Mouse (Mus musculus) heart, postnatal 0 days (tissue): ENCODE measurements at regions not wholly inside any gene's neighbourhood (a gene's known extent, or its start where the extent isn't known, plus 50 kb on each side); places are given as distances from the start of the nearest gene placed in this dataset.

Experiments used
- ATAC-seq: fragments of 200-750 bp; cut with Nextera tagmentation; 2 replicates; pipeline ENCODE4 v1.8.0; 2017; ENCODE audit warnings: low read depth, moderate number of reproducible peaks, moderate library complexity; ENCODE audit not compliant: insufficient read depth
- DNase-seq: peaks from one replicate; pipeline ENCODE4 v3.0.0-alpha.2; 2016; ENCODE audit warnings: low spot score
- H3K27ac ChIP-seq: fragments of 300-500 bp; sonication (generic); 2 replicates; pipeline ENCODE4 v1.5.1; 2014; ENCODE audit warnings: low read depth, mild to moderate bottlenecking
- H3K27me3 ChIP-seq: fragments of 300-500 bp; sonication (generic); 2 replicates; pipeline ENCODE4 v1.6.1; 2014; ENCODE audit warnings: low read length, mixed read lengths; ENCODE audit not compliant: control insufficient read depth, insufficient read depth
- H3K36me3 ChIP-seq: fragments of 300-500 bp; sonication (generic); replicated peaks from 2 replicates; pipeline ENCODE4 v1.6.1; 2014; ENCODE audit warnings: low read length, mixed read lengths; ENCODE audit not compliant: control insufficient read depth, insufficient read depth
- H3K4me1 ChIP-seq: fragments of 300-500 bp; sonication (generic); 2 replicates; pipeline ENCODE4 v1.6.1; 2014; ENCODE audit warnings: antibody characterized with exemption; ENCODE audit not compliant: control insufficient read depth, insufficient read depth
- H3K4me2 ChIP-seq: fragments of 300-500 bp; sonication (generic); 2 replicates; pipeline ENCODE4 v1.6.1; 2014; ENCODE audit warnings: low read depth, mild to moderate bottlenecking, low read length, moderate library complexity
- H3K4me3 ChIP-seq: fragments of 300-500 bp; sonication (generic); 2 replicates; pipeline ENCODE4 v1.5.1; 2014; ENCODE audit warnings: low read depth, low read length
- H3K9ac ChIP-seq: fragments of 300-500 bp; sonication (generic); replicated peaks from 2 replicates; pipeline ENCODE4 v1.6.1; 2014; ENCODE audit warnings: low read depth, low read length, mixed read lengths
- H3K9me3 ChIP-seq: fragments of 300-500 bp; sonication (generic); replicated peaks from 2 replicates; pipeline ENCODE4 v1.6.1; 2016; ENCODE audit warnings: low read length; ENCODE audit not compliant: control insufficient read depth
- CTCF ChIP-seq: IDR thresholded peaks from 2 replicates; pipeline ENCODE4 v1.5.1; 2016; ENCODE audit warnings: antibody characterized with exemption, control low read depth, low read depth
- EP300 ChIP-seq: IDR thresholded peaks from 2 replicates; pipeline ENCODE4 v1.6.1; 2016; ENCODE audit warnings: antibody characterized with exemption, low read depth
- WGBS: fragments of 180-500 bp; shearing (Covaris S2); extraction: QIAGEN DNeasy Blood & Tissue Kit; methylation state at CpG from one replicate; pipeline ENCODE4 v1.1.7; 2014; 5-methylcytosine and 5-hydroxymethylcytosine counted together

GRCm38 (mm10) chr13:112064681-112065080 lies 223.6 kb upstream of the Ankrd55 start:
- 82% methylated on average over 10 of the region's 10 CpGs for WGBS
- H3K9me3 ChIP-seq, result no peaks in the 10 kb centered on the region
- no peak overlapping the region for H3K4me3 ChIP-seq
- no peaks in the 10 kb centered on the region for H3K27me3 ChIP-seq
- no peaks in the 10 kb centered on the region for H3K36me3 ChIP-seq
- no peak overlapping the region for H3K4me2 ChIP-seq
- H3K27ac ChIP-seq, result no peak overlapping the region
- H3K9ac ChIP-seq, result no peak overlapping the region
- no peak for DNase-seq
- H3K4me1 ChIP-seq, result no peaks in the 10 kb centered on the region
- ATAC-seq, result no peak
- TF ChIP-seq CTCF (no peak), EP300 (no peak)

DNA sequence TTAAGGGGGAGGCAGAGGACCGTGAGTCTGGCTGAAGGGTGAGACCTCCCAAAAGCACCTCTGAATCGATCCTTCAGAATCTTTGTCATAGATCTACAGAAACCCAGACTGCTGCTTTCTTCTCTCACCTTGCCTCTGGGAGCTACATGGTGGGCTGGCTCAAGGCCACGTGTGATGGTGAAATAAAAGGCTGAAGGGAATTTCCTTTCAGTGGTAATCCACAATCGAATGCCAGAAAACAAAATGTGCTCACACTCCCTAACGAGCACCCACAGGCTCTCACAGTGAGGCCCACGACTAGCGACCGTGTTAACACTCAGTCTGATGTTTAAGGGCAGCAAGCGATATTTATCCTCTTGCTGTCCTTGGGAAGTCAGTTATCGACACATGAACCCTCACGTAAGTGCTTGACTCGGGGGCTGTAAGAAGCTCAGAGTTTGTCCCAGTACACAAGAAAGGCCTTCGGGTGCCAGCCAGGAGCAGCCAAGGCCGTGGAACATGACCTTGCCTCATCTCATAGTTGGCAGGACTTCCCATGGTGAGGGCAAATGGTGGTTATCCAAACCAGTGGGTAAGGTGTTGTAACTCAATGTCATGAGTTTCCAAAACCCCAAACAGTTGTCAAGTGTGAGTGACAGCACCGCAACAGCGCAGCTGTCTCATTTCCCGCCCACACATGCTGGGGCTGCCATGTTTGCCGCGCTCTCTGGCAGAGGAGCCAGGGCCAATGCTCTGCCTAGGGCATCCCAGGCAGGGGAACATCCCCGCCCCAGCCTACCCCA lies 221.0 kb upstream of the Ankrd55 start:
- H3K4me1 ChIP-seq, result no peaks in the 10 kb centered on the region
- no peaks in the 10 kb centered on the region for H3K9me3 ChIP-seq
- no peaks in the 10 kb centered on the region for H3K27me3 ChIP-seq
- no peak overlapping the region for H3K9ac ChIP-seq
- TF ChIP-seq CTCF (no peak), EP300 (no peak)
- ATAC-seq (no peak), DNase-seq (no peak)
- H3K36me3 ChIP-seq, result no peaks in the 10 kb centered on the region
- H3K4me2 ChIP-seq, result no peak overlapping the region
- no peak overlapping the region for H3K27ac ChIP-seq
- 74% methylated on average over 20 of the region's 20 CpGs for WGBS
- H3K4me3 ChIP-seq, result no peak overlapping the region

- Histone ChIP-seq H3K36me3 (no peaks in the 10 kb centered on the region), H3K9me3 (no peaks in the 10 kb centered on the region), H3K27ac (no peak overlapping the region), H3K9ac (no peak overlapping the region), H3K27me3 (no peaks in the 10 kb centered on the region), H3K4me1 (no peaks in the 10 kb centered on the region), H3K4me3 (no peak overlapping the region), H3K4me2 (no peak overlapping the region)
- WGBS, result 81% methylated on average over 4 of the region's 4 CpGs
- no peak for ATAC-seq
- no peak for DNase-seq
- no peak for TF ChIP-seq CTCF
- TF ChIP-seq EP300, result no peak
Observed at GRCm38 (mm10) chr13:112070757-112071156, 217.5 kb upstream of the Ankrd55 start.

- Histone ChIP-seq H3K27ac (no peak overlapping the region), H3K4me2 (no peak overlapping the region), H3K4me3 (no peak overlapping the region), H3K36me3 (no peaks in the 10 kb centered on the region), H3K27me3 (no peaks in the 10 kb centered on the region), H3K9ac (no peak overlapping the region), H3K9me3 (no peaks in the 10 kb centered on the region), H3K4me1 (no peaks in the 10 kb centered on the region)
- no peak for ATAC-seq
- no peak for DNase-seq
- TF ChIP-seq EP300 (no peak), CTCF (no peak)
- 83% methylated on average over 10 of the region's 10 CpGs for WGBS
Observed at GRCm38 (mm10) chr13:112071209-112071955, 216.9 kb upstream of the Ankrd55 start.

DNA sequence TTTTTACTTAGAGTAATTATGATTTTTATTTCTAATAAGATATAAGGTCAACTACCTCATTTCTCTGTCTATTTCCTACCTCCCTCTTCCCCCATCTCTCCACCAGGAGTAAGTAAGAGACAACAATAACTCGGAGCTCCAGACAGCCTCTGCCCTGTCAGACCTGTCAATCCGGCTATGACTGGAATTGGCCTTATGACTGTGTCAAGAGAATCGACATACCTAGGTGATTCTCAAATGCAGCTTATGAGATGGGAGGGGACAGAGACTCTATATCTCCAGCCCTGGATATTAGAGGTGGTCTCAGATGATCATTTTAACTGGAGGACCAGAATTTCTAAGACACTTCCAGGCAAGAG lies 216.3 kb upstream of the Ankrd55 start:
- Histone ChIP-seq H3K9ac (no peak overlapping the region), H3K27ac (no peak overlapping the region), H3K27me3 (no peaks in the 10 kb centered on the region), H3K9me3 (no peaks in the 10 kb centered on the region), H3K4me2 (no peak overlapping the region), H3K4me3 (no peak overlapping the region), H3K4me1 (no peaks in the 10 kb centered on the region), H3K36me3 (no peaks in the 10 kb centered on the region)
- ATAC-seq (no peak), DNase-seq (no peak)
- 82% methylated on average over 3 of the region's 3 CpGs for WGBS
- TF ChIP-seq EP300 (no peak), CTCF (no peak)
